Mouse (Mus musculus) stomach, postnatal 0 days (tissue): ENCODE data around the gene Tmem91.

Source experiments
- CTCF ChIP-seq: IDR thresholded peaks from 2 replicates; pipeline ENCODE4 v1.5.1; 2016; ENCODE audit warnings: antibody characterized with exemption, low read depth, mild to moderate bottlenecking, moderate library complexity
- EP300 ChIP-seq: optimal IDR thresholded peaks from 2 replicates; pipeline ENCODE3; 2016; ENCODE audit warnings: antibody characterized with exemption

GRCm38 (mm10) chr7:25632679-25633078 lies 42.3 kb downstream of the Tmem91 start:
- TF ChIP-seq EP300 (no peak), CTCF (no peak)
